Mouse (Mus musculus): ENCODE data around the gene Tff2.

Tff2 gene

DNA sequence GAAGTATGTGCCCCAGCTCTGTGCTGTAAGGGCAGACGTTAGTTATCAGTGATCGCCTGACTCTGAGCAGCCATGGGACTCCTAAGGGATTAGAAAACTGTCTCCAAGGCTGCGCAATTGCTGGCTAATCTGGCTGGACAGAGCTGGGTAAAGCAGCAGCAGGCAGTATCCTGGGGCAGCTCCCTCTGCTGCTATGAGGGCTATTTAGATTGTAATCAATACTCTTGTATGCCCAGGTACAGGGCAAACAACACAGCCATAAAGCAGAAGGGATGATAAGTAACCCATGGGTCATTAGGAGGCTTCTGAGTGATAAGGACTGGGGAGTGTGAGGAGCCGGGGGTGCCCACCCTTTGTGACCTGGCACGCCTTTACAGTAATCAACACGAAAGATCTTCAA, 9.2 kb downstream of the Tff2 start:
- no peak for DNase-seq

GRCm38 (mm10) chr17:31133776-31134175, 10.3 kb downstream of the Tff2 start:
- DNase-seq: no peak

DNA sequence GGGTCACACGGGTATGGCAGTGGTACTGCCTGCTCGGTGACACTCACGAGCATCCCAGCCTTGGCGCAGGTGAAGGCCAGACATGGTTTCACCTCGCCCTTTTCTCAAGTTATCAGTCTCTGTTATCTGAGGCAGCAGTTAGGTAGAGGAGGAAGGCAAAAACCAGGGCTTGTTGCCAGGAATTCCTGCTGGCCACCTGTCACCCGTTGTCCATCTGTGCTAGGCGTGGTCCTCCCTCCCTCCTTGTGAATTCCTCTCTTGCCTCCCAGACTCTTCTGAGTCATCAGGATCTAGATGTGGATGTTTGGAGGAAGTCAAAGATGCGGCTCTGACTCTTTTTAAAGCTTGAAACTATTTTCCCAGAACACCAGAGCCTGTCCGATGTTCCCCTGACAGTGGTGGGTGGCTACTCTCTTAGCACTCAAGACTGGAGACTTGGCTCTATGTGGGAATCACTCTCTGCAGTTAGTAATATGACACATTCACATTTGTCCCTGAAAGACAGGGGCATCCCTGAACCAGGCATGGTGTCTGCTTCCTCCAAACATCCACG, 12.7 kb downstream of the Tff2 start:
- peak; percentile 53 for DNase-seq

GRCm38 (mm10) chr17:31129452-31129851, 14.6 kb downstream of the Tff2 start, which contains the start of gene Tff3:
Tff3 (minus strand) TSS chr17:31129646.
- DNase-seq: no peak

DNA sequence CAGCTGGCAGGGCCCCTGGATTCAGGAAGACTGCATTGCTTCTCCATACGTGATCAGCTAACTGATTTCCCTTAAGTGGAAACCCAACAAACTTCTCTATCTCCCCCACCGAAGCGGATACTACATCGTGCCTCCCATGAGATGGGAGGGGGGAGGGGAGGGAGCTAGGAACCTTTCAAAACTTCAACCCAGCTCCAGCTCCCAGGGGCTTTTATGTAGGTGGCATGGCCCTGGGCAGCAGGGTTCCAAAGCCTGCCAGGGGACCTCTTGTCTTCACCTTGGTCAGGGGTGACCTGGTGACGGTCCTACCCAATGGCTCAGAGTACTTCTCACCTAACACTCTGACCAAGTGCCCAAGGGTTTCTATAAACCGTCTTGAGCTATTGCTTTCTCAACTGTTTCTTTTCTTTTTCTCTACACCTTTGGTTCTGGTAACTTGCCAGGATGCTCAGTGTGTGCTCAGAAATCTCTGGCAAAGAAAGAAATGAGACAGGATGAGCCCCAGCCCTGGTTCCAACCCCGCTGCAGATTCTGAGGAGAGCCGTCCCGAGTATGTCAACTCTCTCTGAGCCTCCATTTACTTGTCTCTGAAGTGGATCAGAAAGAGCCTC, 15.3 kb downstream of the Tff2 start:
- no peak for DNase-seq

DNA sequence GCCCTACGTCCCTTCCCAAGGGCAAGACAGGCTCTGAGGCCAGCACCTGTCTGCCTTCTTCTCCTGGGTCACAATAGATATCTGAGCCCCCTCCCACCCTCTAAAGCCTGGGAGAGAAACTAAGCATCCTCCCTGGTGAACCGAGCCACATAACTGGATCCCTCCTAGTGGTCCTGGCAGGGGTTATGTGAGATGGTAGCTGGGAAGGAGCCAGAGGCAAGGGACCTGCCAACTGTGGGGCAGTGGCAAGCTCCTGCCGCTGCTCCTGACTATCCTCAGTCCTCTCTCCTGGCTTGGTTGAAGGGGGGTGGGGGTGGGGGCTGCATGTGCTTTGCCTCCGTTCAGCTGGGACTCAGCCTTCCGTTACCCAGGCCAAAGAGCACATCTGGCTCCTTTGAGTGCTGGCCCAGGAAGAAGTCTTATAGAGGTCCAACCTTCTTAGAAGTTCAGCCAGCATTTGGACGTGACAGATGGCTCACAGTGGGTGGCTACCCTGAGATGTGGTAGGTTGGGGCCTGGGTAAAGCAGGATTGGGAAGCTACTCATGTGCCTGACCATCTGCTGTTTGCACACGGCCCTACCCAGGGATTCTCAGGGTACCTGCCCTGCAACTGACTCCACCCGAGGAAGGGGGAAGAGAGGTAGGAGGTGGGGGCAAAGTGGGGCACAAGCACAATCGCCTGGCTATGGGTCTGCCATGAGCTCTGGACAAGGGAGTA, 18.4 kb downstream of the Tff2 start:
- DNase-seq: no peak

- no peak for DNase-seq
Measured at GRCm38 (mm10) chr17:31121975-31122374, 22.1 kb downstream of the Tff2 start.

- peak; percentile 56 for DNase-seq
Measured at GRCm38 (mm10) chr17:31119429-31119828, 24.7 kb downstream of the Tff2 start.

GRCm38 (mm10) chr17:31117946-31118345, 26.1 kb downstream of the Tff2 start:
- DNase-seq: no peak

- DNase-seq: no peak
Measured at GRCm38 (mm10) chr17:31116063-31116462, 28.0 kb downstream of the Tff2 start.

- no peak for DNase-seq
Measured at GRCm38 (mm10) chr17:31113191-31113856, 30.8 kb downstream of the Tff2 start.

DNA sequence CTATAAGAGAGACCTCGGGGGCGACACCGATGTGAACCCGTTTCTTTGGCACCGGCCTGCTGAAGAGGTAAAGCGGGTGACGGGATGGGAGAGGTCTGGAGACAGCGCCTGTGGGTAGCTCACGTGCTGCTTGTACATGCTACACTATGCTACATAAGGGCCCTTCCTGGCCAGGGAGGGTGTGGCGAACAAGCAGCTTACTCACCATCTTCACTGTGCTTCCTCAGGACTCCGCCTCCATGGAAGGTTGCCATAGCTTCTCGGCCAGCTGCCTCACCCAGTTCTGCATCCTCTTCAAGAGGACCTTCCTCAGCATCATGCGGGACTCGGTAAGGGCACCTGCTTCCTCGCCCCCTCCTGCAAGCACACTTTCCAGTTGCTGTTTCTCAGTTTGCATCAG, 35.7 kb downstream of the Tff2 start:
- no peak for DNase-seq

GRCm38 (mm10) chr17:31103823-31104222, 40.3 kb downstream of the Tff2 start:
- DNase-seq: no peak

DNA sequence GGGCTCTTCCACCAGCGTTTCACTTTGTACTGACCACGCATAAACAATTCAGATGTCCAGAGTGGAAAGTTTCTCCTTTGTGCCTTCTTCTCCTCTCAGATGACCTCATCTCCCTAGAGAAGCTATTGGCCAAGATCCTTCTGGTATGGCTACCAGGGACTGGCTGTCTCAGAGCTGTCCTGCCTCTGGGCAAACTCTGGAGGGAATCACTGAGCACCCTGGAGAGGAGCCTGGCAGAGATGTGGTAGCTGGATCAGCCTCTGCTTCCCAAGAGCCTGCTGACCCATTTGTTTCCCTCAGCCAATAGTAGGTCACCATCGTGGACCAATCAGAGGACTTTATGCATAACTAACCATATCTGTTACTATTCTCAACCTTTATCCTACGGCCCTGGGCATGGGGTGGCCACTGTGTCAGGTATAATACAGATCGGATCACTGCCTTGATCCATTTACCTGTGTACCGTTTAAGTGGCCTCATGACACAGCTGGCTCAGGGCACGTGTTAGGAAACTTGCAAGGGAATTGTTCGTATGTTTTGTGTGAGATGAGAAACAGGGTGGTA, 41.0 kb downstream of the Tff2 start:
- DNase-seq: no peak

DNA sequence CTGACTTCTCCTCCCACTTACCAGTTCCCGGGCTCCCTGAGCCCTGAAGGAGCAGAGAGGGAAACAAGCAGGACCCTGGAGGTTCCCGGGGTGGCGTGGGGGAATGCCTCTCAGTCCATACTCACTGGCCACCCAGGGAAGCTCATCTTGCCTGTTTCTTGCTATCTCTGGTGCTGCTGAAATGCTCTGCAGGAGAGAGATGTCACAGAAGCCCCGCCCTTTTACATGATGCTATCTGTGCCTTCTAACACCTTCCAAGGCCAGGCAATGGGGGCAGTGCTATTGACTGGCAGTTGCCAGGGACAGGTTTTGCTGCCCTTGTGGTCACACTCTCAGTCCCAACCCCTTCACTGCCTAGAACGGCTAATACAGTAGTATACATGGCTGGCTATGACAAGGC, 45.3 kb downstream of the Tff2 start:
- no peak for DNase-seq

GRCm38 (mm10) chr17:31096893-31097292, 47.2 kb downstream of the Tff2 start:
- DNase-seq: no peak

DNA sequence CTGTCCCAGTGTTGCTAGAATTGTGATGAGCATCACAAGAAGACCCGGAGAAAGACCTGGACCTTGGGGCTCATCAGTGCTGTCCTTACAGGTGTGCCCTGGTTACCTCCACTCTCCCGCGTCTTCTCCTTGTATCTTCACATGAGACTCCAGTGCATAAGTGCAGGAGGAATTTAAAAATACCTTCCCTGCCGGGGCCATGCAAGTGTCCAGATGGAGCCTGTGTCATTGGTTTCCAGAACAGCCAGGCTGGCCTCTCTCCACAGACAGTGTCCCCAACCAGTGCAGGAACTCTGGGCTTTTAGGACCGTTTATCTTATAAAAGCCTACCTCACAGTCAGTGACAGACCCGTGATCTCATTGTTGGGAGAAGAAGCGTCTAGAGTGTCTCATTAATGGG, 48.5 kb downstream of the Tff2 start:
- DNase-seq: no peak

GRCm38 (mm10) chr17:31094781-31095180, 49.3 kb downstream of the Tff2 start:
- no peak for DNase-seq
